In genomic region chr11:5354753-5355152, GRCm38 (mm10) we compare ENCODE assay signal across 11 mouse cellular contexts.
DNase-seq lines count a peak whose midpoint lies in the region; ATAC-seq and TF ChIP-seq lines count a peak whose summit lies in the region.
"Had no signal": no experiment of that assay in that cellular context is flagged by ENCODE, and none has a peak within 500 bp of the region (broad histone marks: within the 10 kb centered on the region; RNA-seq: fewer than 3 reads in every experiment).

No protein-coding gene starts in this region.

- H3K9me3 ChIP-seq in stomach, postnatal 0 days (ENCODE audit: control insufficient read depth, low read length), result no peaks in the 10 kb centered on the region
- H3K9me3 ChIP-seq in limb, embryonic 10.5 days (replicated peaks), result no peaks in the 10 kb centered on the region
- H3K9me3 ChIP-seq: embryonic facial prominence, embryonic 12.5 days; liver, embryonic 12.5 days; neural tube, embryonic 15.5 days had no signal

- H3K4me3 ChIP-seq in lung, adult 2 months (replicated peaks; ENCODE audit: extremely low read depth, low read depth, low read length), result no peak overlapping the region
- H3K4me3 ChIP-seq in stomach, postnatal 0 days (ENCODE audit: low read depth, low read length), result no peak overlapping the region
- no peak overlapping the region for H3K4me3 ChIP-seq in limb, embryonic 10.5 days
- H3K4me3 ChIP-seq: embryonic facial prominence, embryonic 12.5 days; liver, embryonic 12.5 days; neural tube, embryonic 15.5 days had no signal

- H3K4me2 ChIP-seq in stomach, postnatal 0 days (replicated peaks; ENCODE audit: low read depth), result no peak overlapping the region
- H3K4me2 ChIP-seq: embryonic facial prominence, embryonic 12.5 days; liver, embryonic 12.5 days; neural tube, embryonic 15.5 days had no signal

- peak; percentile 7 to 39 for DNase-seq in lung, adult 18-20 months
- no peak for DNase-seq in lung, adult 2 months
- peak; percentile 51 for DNase-seq in gonadal fat pad, adult 2 months (ENCODE audit: low read depth)
- peak; percentile 52 to 91 for DNase-seq in left cerebral cortex, postnatal 25 days (ENCODE audit: low spot score in 2 of 2)
- no peak for DNase-seq in stomach, postnatal 0 days (ENCODE audit: low spot score)
- DNase-seq in embryo, embryonic 11 days, result no peak
- no peak for DNase-seq in limb, embryonic 10.5 days (ENCODE audit: low spot score)

- 70% methylated on average over 1 of the region's 1 CpGs for WGBS in lung, adult 2 months
- 35% methylated on average over 1 of the region's 1 CpGs for WGBS in stomach, postnatal 0 days
- 97% methylated on average over 1 of the region's 1 CpGs for WGBS in limb, embryonic 10.5 days

- no peaks in the 10 kb centered on the region for H3K36me3 ChIP-seq in stomach, postnatal 0 days (ENCODE audit: control insufficient read depth, insufficient read depth, low read length)
- peaks cover 4% of the 10 kb centered on the region for H3K36me3 ChIP-seq in limb, embryonic 10.5 days
- H3K36me3 ChIP-seq: embryonic facial prominence, embryonic 12.5 days; liver, embryonic 12.5 days; neural tube, embryonic 15.5 days had no signal

- no peak overlapping the region for H3K27ac ChIP-seq in stomach, postnatal 0 days (replicated peaks)
- no peak overlapping the region for H3K27ac ChIP-seq in limb, embryonic 10.5 days
- H3K27ac ChIP-seq: embryonic facial prominence, embryonic 12.5 days; liver, embryonic 12.5 days; neural tube, embryonic 15.5 days had no signal

- H3K9ac ChIP-seq in stomach, postnatal 0 days (ENCODE audit: low read length), result no peak overlapping the region
- H3K9ac ChIP-seq: embryonic facial prominence, embryonic 12.5 days; liver, embryonic 12.5 days; neural tube, embryonic 15.5 days had no signal

- intact Hi-C loops in left cerebral cortex, postnatal 25 days (cut with DNase I), result loop anchor here (5.0 kb wide), 1 partner anchor 68 kb away; no protein-coding TSS in a partner anchor

- peak; percentile 38; the same call in 1 of the 2 replicates for ATAC-seq in stomach, postnatal 0 days (ENCODE audit: low FRiP score, low TSS enrichment)
- ATAC-seq in megakaryocyte, adult 5-6 weeks (ENCODE audit: poor library complexity, severe bottlenecking), result no peak
- ATAC-seq: liver, embryonic 12.5 days had no signal

- TF ChIP-seq CTCF in lung, adult 2 months (IDR thresholded peaks at IDR 0.05; ENCODE audit: insufficient read depth, low read length), result no peak
- TF ChIP-seq CTCF in stomach, postnatal 0 days (IDR thresholded peaks at IDR 0.05; ENCODE audit: low read depth), result no peak

- no peak for TF ChIP-seq EP300 in stomach, postnatal 0 days (optimal IDR thresholded peaks at IDR 0.05)

- H3K27me3 ChIP-seq in stomach, postnatal 0 days (ENCODE audit: control insufficient read depth, insufficient read depth, low read length), result no peaks in the 10 kb centered on the region
- no peaks in the 10 kb centered on the region for H3K27me3 ChIP-seq in limb, embryonic 10.5 days (ENCODE audit: low read depth, poor library complexity, severe bottlenecking)
- H3K27me3 ChIP-seq: embryonic facial prominence, embryonic 12.5 days; liver, embryonic 12.5 days; neural tube, embryonic 15.5 days had no signal

- TF ChIP-seq POLR2A in lung, adult 2 months (IDR thresholded peaks at IDR 0.05; ENCODE audit: borderline replicate concordance, extremely low read depth, low read depth, low read length), result no peak

- H3K4me1 ChIP-seq in lung, adult 2 months (ENCODE audit: control insufficient read depth, insufficient read depth, low read length), result no peaks in the 10 kb centered on the region; the same call in 1 of the 2 replicates
- H3K4me1 ChIP-seq in stomach, postnatal 0 days (replicated peaks; ENCODE audit: control insufficient read depth, insufficient read depth), result no peaks in the 10 kb centered on the region
- no peaks in the 10 kb centered on the region for H3K4me1 ChIP-seq in limb, embryonic 10.5 days
- H3K4me1 ChIP-seq: neural tube, embryonic 15.5 days had no signal

Comparison
In these comparisons a context has a peak if more than half of its experiments do, and no peak if none do; other contexts are left out.
1. DNase-seq: peak in lung, adult 18-20 months (2 of 2), gonadal fat pad, adult 2 months (single experiment) and left cerebral cortex, postnatal 25 days (2 of 2); none in lung, adult 2 months (single experiment), stomach, postnatal 0 days (single experiment), embryo, embryonic 11 days (single experiment) and limb, embryonic 10.5 days (single experiment).